Mouse (Mus musculus) layer of hippocampus, postnatal 25 days (tissue): ENCODE results near the gene Ocel1. TPM values are rescaled to one million over a fixed set of nuclear protein-coding genes. Genes with fewer than 3 reads are reported as not detected.

ENCODE experiments used
- DNase-seq, 2 experiments: peaks; one replicate each; pipeline ENCODE4 v3.0.0; 2022; ENCODE audit warnings: mixed read lengths in 2 of 2, low spot score in 1 of 2; ENCODE audit errors: extremely low spot score in 1 of 2
- total RNA-seq, 2 experiments: library from RNA; stranded (reverse); gene quantifications; 2 replicates each; pipeline ENCODE4 v1.2.3; 2021

The Ocel1 gene
- total RNA-seq, 2 experiments from 2014 or later: 15.3 to 18.5 TPM

DNA sequence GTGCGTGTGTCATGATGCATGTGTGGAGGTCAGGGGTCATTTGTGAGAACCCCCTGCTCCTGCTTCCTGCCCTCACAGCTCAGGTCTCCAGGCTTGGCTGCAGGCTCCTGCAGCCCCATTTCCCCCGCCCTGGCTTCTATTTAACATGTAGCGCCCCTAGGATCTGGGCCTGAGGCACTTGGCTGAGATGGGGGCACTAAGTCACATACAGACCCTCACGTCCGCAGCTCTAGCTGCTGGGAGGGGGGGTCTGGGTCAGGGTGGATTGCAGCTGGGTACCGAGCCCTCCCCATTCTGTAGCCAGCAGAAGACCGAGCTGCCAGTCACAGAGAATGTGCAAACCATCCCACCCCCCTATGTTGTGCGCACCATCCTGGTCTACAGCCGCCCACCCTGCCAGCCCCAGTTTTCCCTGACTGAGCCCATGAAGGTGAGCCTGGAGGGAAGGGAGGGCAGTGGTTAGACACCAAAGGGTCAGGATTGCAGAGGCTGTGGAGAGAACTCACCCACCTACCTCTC, 31.4 kb downstream of the Ocel1 start:
- DNase-seq: no peak

- no peak for DNase-seq
These were observed 32.2 kb downstream of the Ocel1 start for GRCm38 (mm10) chr8:71403107-71403885.

DNA sequence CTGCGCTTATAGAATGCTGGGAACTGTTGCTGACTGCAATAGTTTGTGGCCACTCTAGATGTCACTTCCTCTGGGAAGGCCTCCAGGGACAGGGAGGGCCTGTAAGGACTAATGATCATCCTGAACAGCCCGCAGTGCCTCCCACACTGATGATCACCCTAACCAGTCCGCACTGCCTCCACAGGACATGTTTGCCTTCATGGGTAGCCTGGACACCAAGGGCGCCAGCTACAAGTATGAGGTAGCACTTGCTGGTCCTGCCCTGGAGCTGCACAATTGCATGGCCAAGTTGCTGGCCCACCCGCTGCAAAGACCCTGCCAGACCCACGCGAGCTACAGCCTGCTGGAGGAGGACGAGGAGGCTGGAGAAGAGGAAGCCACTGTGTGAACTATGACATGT, 32.9 kb downstream of the Ocel1 start:
- DNase-seq: no peak

GRCm38 (mm10) chr8:71404951-71405351, 33.9 kb downstream of the Ocel1 start:
- no peak for DNase-seq

GRCm38 (mm10) chr8:71405401-71406098, 34.5 kb downstream of the Ocel1 start, which contains the start of gene Ankle1:
Gene Ankle1, plus strand, starts transcription at chr8:71406010.
- peak; percentile 88 to 93 for DNase-seq

- peak in 1 of 2 experiments; percentile 45 for DNase-seq
These were observed 35.3 kb downstream of the Ocel1 start for GRCm38 (mm10) chr8:71406099-71407015.

DNA sequence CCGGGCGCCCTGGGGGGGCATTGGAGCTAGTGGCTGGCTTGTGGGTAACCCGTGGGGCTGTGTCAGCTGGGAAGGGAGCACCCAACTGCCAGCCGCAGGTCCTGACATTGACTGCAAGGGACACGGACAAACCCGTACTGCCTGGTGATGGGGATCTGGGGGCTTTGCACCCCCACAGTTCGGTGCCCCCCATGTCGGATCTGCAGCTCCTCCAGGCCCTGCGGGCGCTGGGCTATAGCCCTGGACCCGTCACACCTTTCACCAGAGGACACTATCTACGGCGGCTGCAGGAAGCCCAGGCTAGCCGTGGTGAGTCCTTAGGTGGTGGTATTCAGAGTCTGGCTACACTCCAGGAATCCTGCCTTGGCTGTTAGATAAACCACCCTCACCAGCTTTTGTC, 36.3 kb downstream of the Ocel1 start:
- no peak for DNase-seq

- DNase-seq: no peak
These were observed 37.1 kb downstream of the Ocel1 start for GRCm38 (mm10) chr8:71408231-71408630.

- DNase-seq: no peak
These were observed 40.6 kb downstream of the Ocel1 start for GRCm38 (mm10) chr8:71411535-71412273.

DNA sequence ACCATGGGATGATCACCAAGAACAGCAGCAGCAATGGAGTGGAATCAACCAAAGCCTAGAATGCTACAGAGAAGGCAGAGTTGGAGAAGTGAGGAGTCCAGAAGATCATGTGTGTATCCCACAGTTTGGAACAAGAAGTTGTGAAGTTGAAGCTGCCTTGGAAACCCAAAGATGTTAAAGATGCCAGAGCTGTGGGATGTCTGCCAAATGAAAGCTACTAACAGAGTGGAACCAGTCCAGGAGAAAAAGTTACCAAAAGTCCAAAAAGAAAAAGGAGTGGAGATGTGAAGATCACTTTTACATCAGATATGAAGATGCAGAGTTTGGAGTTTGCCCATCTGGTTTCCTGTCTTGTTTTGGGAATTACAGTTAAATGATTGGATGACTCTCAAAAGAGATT, 51.0 kb downstream of the Ocel1 start:
- no peak for DNase-seq

Other genes starting within 250 kb of the Ocel1 start
- gene Myo9b, start 98.6 kb upstream of the Ocel1 start, total RNA-seq: 10 to 100 TPM; 26.8 to 35.6 TPM
- gene Haus8, start 98.4 kb upstream of the Ocel1 start, total RNA-seq: 10 to 100 TPM; 13.2 TPM
- 100 to 1,000 TPM; 113 TPM for gene Use1, start 4.5 kb upstream of the Ocel1 start, total RNA-seq
- gene Nr2f6, start 10.7 kb downstream of the Ocel1 start, total RNA-seq: 10 to 100 TPM; 43.0 to 44.1 TPM
- 1 to 10 TPM; 3.6 to 4.4 TPM for gene Ushbp1, start 24.5 kb downstream of the Ocel1 start, total RNA-seq
- 10 to 100 TPM; 98.0 to 99.3 TPM for gene Babam1, start 25.6 kb downstream of the Ocel1 start, total RNA-seq
- gene Ankle1, start 34.7 kb downstream of the Ocel1 start, total RNA-seq: under 1 TPM; 0.31 to 0.47 TPM
- gene Abhd8, start 92.4 kb downstream of the Ocel1 start, total RNA-seq: 100 to 1,000 TPM; 235 to 284 TPM
- 10 to 100 TPM; 49.9 to 54.7 TPM for gene Mrpl34, start 93.7 kb downstream of the Ocel1 start, total RNA-seq
- gene Dda1, start 97.9 kb downstream of the Ocel1 start, total RNA-seq: 10 to 100 TPM; 95.6 to 97.2 TPM
- gene Ano8, start 114.7 kb downstream of the Ocel1 start, total RNA-seq: 10 to 100 TPM; 53.5 to 58.0 TPM
- 10 to 100 TPM; 28.4 to 36.4 TPM for gene Gtpbp3, start 116.8 kb downstream of the Ocel1 start, total RNA-seq
- gene Plvap, start 140.5 kb downstream of the Ocel1 start, total RNA-seq: 1 to 10 TPM; 6.1 to 6.7 TPM
- not detected for gene Ccdc194, start 154.4 kb downstream of the Ocel1 start, total RNA-seq
- gene Bst2, start 166.2 kb downstream of the Ocel1 start, total RNA-seq: 1 to 10 TPM; 3.0 to 4.1 TPM
- 10 to 100 TPM; 30.9 to 33.6 TPM for gene Mvb12a, start 171.6 kb downstream of the Ocel1 start, total RNA-seq
- not detected for gene Tmem221, start 187.6 kb downstream of the Ocel1 start, total RNA-seq
- gene Nxnl1, start 195.3 kb downstream of the Ocel1 start, total RNA-seq: not detected
- 100 to 1,000 TPM; 107 to 128 TPM for gene Slc27a1, start 197.6 kb downstream of the Ocel1 start, total RNA-seq
- gene Pgls, start 220.9 kb downstream of the Ocel1 start, total RNA-seq: 10 to 100 TPM; 36.3 to 38.9 TPM
- gene Fam129c, start 226.3 kb downstream of the Ocel1 start, total RNA-seq: 1 to 10 TPM; 2.7 to 4.3 TPM
- gene Colgalt1, start 239.7 kb downstream of the Ocel1 start, total RNA-seq: 10 to 100 TPM; 56.7 to 58.7 TPM